ENCODE assay signal across 23 mouse cellular contexts in the genomic region with DNA sequence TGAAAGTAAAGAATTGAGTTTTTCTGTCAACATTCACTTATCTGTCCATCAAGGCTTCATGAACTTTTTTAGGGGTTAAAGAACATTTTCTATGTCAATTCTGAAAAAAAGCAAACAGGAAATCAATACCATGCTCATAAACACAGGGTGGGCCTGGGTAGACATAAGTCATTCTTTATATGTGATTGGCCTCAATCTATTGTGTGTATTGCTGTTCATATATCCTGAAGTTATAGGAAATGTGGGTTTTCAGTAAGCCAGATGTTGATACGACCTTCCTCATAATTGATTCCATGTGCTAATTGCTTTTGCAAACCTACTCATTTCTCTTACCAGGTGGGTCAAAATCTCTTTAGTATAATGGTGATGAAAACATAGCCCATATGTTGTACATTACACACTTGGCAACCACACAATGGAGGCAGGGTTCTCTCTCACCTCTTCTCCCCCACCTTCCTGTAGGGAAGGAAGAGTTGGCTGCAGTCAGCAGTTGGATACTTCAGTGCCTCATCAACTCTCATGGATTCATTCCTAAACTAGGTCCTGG.
DNase-seq lines count a peak whose midpoint lies in the region; ATAC-seq and TF ChIP-seq lines count a peak whose summit lies in the region.
"Had no signal": no experiment of that assay in that cellular context is flagged by ENCODE, and none has a peak within 500 bp of the region (broad histone marks: within the 10 kb centered on the region; RNA-seq: fewer than 3 reads in every experiment).

No protein-coding gene starts in this region.

- no peak for TF ChIP-seq CTCF in liver, postnatal 0 days (IDR thresholded peaks at IDR 0.05; ENCODE audit: low read depth)

- H3K27me3 ChIP-seq in midbrain, embryonic 11.5 days (ENCODE audit: control insufficient read depth, insufficient read depth, low read length), result no peaks in the 10 kb centered on the region
- H3K27me3 ChIP-seq in midbrain, embryonic 13.5 days, result peaks cover 7% of the 10 kb centered on the region; the same call in 1 of the 2 replicates
- no peaks in the 10 kb centered on the region for H3K27me3 ChIP-seq in embryonic facial prominence, embryonic 14.5 days (replicated peaks; ENCODE audit: control insufficient read depth, insufficient read depth, low read length)
- no peaks in the 10 kb centered on the region; the same call in 1 of the 2 replicates for H3K27me3 ChIP-seq in limb, embryonic 11.5 days (ENCODE audit: control insufficient read depth, insufficient read depth, low read length)
- no peaks in the 10 kb centered on the region for H3K27me3 ChIP-seq in liver, postnatal 0 days (ENCODE audit: insufficient read depth, low read length)
- H3K27me3 ChIP-seq: embryonic facial prominence, embryonic 15.5 days; heart, embryonic 13.5 days had no signal

- DNase-seq in midbrain, embryonic 11.5 days (ENCODE audit: low spot score, missing footprints), result peak; percentile 14
- DNase-seq in embryonic facial prominence, embryonic 14.5 days (ENCODE audit: low spot score), result peak; percentile 58
- DNase-seq in limb, embryonic 11.5 days (ENCODE audit: low spot score), result peak; percentile 35
- DNase-seq in mesoderm, embryonic 11.5 days (ENCODE audit: low read depth, low spot score), result peak; percentile 12
- DNase-seq in liver, postnatal 0 days, result no peak
- DNase-seq in layer of hippocampus, adult 8-10 months (ENCODE audit: low spot score in 2 of 2), result no peak
- no peak for DNase-seq in lung, postnatal 10 days
- DNase-seq: adrenal gland, postnatal 10 days; B cell, adult 2 months; cerebellum, adult 11 months; cerebellum, adult 8-10 months; cerebellum, postnatal 14 days; gastrocnemius, postnatal 36 days; heart, postnatal 36 days had no signal

- no peaks in the 10 kb centered on the region for H3K9me3 ChIP-seq in midbrain, embryonic 11.5 days (ENCODE audit: control insufficient read depth, low read length)
- no peaks in the 10 kb centered on the region for H3K9me3 ChIP-seq in midbrain, embryonic 13.5 days
- no peaks in the 10 kb centered on the region for H3K9me3 ChIP-seq in embryonic facial prominence, embryonic 14.5 days (ENCODE audit: control insufficient read depth, low read length)
- no peaks in the 10 kb centered on the region for H3K9me3 ChIP-seq in limb, embryonic 11.5 days (ENCODE audit: control insufficient read depth, low read length)
- H3K9me3 ChIP-seq in liver, postnatal 0 days (ENCODE audit: low read length), result no peaks in the 10 kb centered on the region
- H3K9me3 ChIP-seq: embryonic facial prominence, embryonic 15.5 days; G1E; heart, embryonic 13.5 days had no signal

- H3K4me2 ChIP-seq in midbrain, embryonic 11.5 days, result no peak overlapping the region
- H3K4me2 ChIP-seq in midbrain, embryonic 13.5 days (replicated peaks), result no peak overlapping the region
- no peak overlapping the region for H3K4me2 ChIP-seq in embryonic facial prominence, embryonic 14.5 days (ENCODE audit: low read depth, low read length)
- H3K4me2 ChIP-seq in limb, embryonic 11.5 days (ENCODE audit: low read depth, severe bottlenecking), result no peak overlapping the region
- H3K4me2 ChIP-seq in liver, postnatal 0 days (ENCODE audit: low read depth, low read length), result no peak overlapping the region
- H3K4me2 ChIP-seq: embryonic facial prominence, embryonic 15.5 days; heart, embryonic 13.5 days had no signal

- WGBS in midbrain, embryonic 11.5 days, result 81% methylated on average over 1 of the region's 1 CpGs
- WGBS in midbrain, embryonic 13.5 days, result 88% methylated on average over 1 of the region's 1 CpGs
- WGBS in embryonic facial prominence, embryonic 14.5 days, result 34% methylated on average over 1 of the region's 1 CpGs
- WGBS in limb, embryonic 11.5 days, result 12% methylated on average over 1 of the region's 1 CpGs
- 63% methylated on average over 1 of the region's 1 CpGs for WGBS in liver, postnatal 0 days (ENCODE audit: insufficient replicate concordance)

- H3K9ac ChIP-seq in midbrain, embryonic 11.5 days (ENCODE audit: low read length), result no peak overlapping the region
- no peak overlapping the region for H3K9ac ChIP-seq in midbrain, embryonic 13.5 days (replicated peaks)
- H3K9ac ChIP-seq in embryonic facial prominence, embryonic 14.5 days (ENCODE audit: low read depth, low read length), result no peak overlapping the region
- no peak overlapping the region for H3K9ac ChIP-seq in limb, embryonic 11.5 days (ENCODE audit: low read length)
- H3K9ac ChIP-seq in liver, postnatal 0 days (replicated peaks), result no peak overlapping the region
- H3K9ac ChIP-seq: embryonic facial prominence, embryonic 15.5 days; heart, embryonic 13.5 days had no signal

- H3K4me1 ChIP-seq in midbrain, embryonic 11.5 days (ENCODE audit: control insufficient read depth, insufficient read depth, low read length), result no peaks in the 10 kb centered on the region
- H3K4me1 ChIP-seq in midbrain, embryonic 13.5 days (replicated peaks), result no peaks in the 10 kb centered on the region
- peaks cover 5% of the 10 kb centered on the region; the same call in 1 of the 2 replicates for H3K4me1 ChIP-seq in embryonic facial prominence, embryonic 14.5 days (ENCODE audit: control insufficient read depth, insufficient read depth, low read length)
- no peaks in the 10 kb centered on the region; the same call in 1 of the 2 replicates for H3K4me1 ChIP-seq in limb, embryonic 11.5 days (ENCODE audit: control insufficient read depth, insufficient read depth, low read length)
- H3K4me1 ChIP-seq in liver, postnatal 0 days (ENCODE audit: insufficient read depth), result no peaks in the 10 kb centered on the region
- H3K4me1 ChIP-seq: embryonic facial prominence, embryonic 15.5 days; forebrain, embryonic 10.5 days; heart, embryonic 13.5 days had no signal

- no peak for TF ChIP-seq EP300 in liver, postnatal 0 days (IDR thresholded peaks at IDR 0.05; ENCODE audit: low read depth)

- no peaks in the 10 kb centered on the region for H3K36me3 ChIP-seq in midbrain, embryonic 11.5 days (ENCODE audit: control insufficient read depth, insufficient read depth, low read length)
- no peaks in the 10 kb centered on the region for H3K36me3 ChIP-seq in midbrain, embryonic 13.5 days
- no peaks in the 10 kb centered on the region for H3K36me3 ChIP-seq in embryonic facial prominence, embryonic 14.5 days (ENCODE audit: control insufficient read depth, insufficient read depth, low read length)
- H3K36me3 ChIP-seq in limb, embryonic 11.5 days (ENCODE audit: control insufficient read depth, insufficient read depth, low read length), result no peaks in the 10 kb centered on the region
- H3K36me3 ChIP-seq in liver, postnatal 0 days (replicated peaks; ENCODE audit: insufficient read depth, low read length), result no peaks in the 10 kb centered on the region
- H3K36me3 ChIP-seq: embryonic facial prominence, embryonic 15.5 days; forebrain, embryonic 10.5 days; G1E; heart, embryonic 13.5 days had no signal

- no peak overlapping the region for H3K4me3 ChIP-seq in midbrain, embryonic 11.5 days (ENCODE audit: low read depth, low read length)
- H3K4me3 ChIP-seq in midbrain, embryonic 13.5 days (replicated peaks), result no peak overlapping the region
- H3K4me3 ChIP-seq in embryonic facial prominence, embryonic 14.5 days (ENCODE audit: low read depth, low read length), result no peak overlapping the region
- no peak overlapping the region for H3K4me3 ChIP-seq in limb, embryonic 11.5 days (ENCODE audit: low read depth, low read length)
- H3K4me3 ChIP-seq in liver, postnatal 0 days (ENCODE audit: low read depth, low read length), result no peak overlapping the region
- H3K4me3 ChIP-seq: embryonic facial prominence, embryonic 15.5 days; erythroblast, embryonic 14.5 days; forebrain, embryonic 10.5 days; heart, embryonic 13.5 days had no signal

- ATAC-seq in midbrain, embryonic 11.5 days (ENCODE audit: low FRiP score), result no peak
- ATAC-seq in midbrain, embryonic 13.5 days, result no peak
- ATAC-seq in embryonic facial prominence, embryonic 14.5 days (ENCODE audit: low read depth), result 0 out of 2 replicates have a peak, but pooled peaks have one; percentile 12
- peak; percentile 91; the same call in 1 of the 2 replicates for ATAC-seq in limb, embryonic 11.5 days (ENCODE audit: insufficient number of reproducible peaks, low FRiP score, low TSS enrichment, low read depth)
- ATAC-seq in liver, postnatal 0 days, result no peak
- ATAC-seq: CD4-positive, CD25-positive, alpha-beta regulatory T cell, adult 4 months; forebrain, embryonic 14.5 days; hindbrain, embryonic 16.5 days had no signal

- no peak overlapping the region for H3K27ac ChIP-seq in midbrain, embryonic 11.5 days (ENCODE audit: low read depth, low read length)
- H3K27ac ChIP-seq in midbrain, embryonic 13.5 days, result no peak overlapping the region
- no peak overlapping the region for H3K27ac ChIP-seq in embryonic facial prominence, embryonic 14.5 days (replicated peaks; ENCODE audit: low read depth, low read length)
- no peak overlapping the region for H3K27ac ChIP-seq in limb, embryonic 11.5 days (replicated peaks; ENCODE audit: low read depth, low read length)
- H3K27ac ChIP-seq in liver, postnatal 0 days (ENCODE audit: low read depth), result no peak overlapping the region
- H3K27ac ChIP-seq: embryonic facial prominence, embryonic 15.5 days; forebrain, embryonic 10.5 days; heart, embryonic 13.5 days had no signal

Comparison
In these comparisons a context has a peak if more than half of its experiments do, and no peak if none do; other contexts are left out.
1. ATAC-seq: peak in embryonic facial prominence, embryonic 14.5 days (single experiment) and limb, embryonic 11.5 days (single experiment); none in midbrain, embryonic 11.5 days (single experiment), midbrain, embryonic 13.5 days (single experiment) and liver, postnatal 0 days (single experiment).
2. DNase-seq: peak in midbrain, embryonic 11.5 days (single experiment), embryonic facial prominence, embryonic 14.5 days (single experiment), limb, embryonic 11.5 days (single experiment) and mesoderm, embryonic 11.5 days (single experiment); none in liver, postnatal 0 days (single experiment), layer of hippocampus, adult 8-10 months (0 of 2) and lung, postnatal 10 days (single experiment).